Mouse (Mus musculus) WW6 (cell line): ENCODE measurements around the gene Polr2i.

Source experiments
- DNase-seq: peaks from one replicate; pipeline ENCODE4 v3.0.0-alpha.2; 2013; ENCODE audit warnings: low read depth, low spot score

Polr2i gene

GRCm38 (mm10) chr7:30265531-30265930 is 33.8 kb downstream of the Polr2i start:
- no peak for DNase-seq

GRCm38 (mm10) chr7:30265935-30266334 is 34.2 kb downstream of the Polr2i start:
- DNase-seq, result peak; percentile 77

- DNase-seq, result peak; percentile 67
Observed at GRCm38 (mm10) chr7:30266780-30267179, 35.0 kb downstream of the Polr2i start.

- no peak for DNase-seq
Observed at GRCm38 (mm10) chr7:30269641-30270040, 37.9 kb downstream of the Polr2i start.

- no peak for DNase-seq
Observed at GRCm38 (mm10) chr7:30274383-30274782, 42.6 kb downstream of the Polr2i start.

- no peak for DNase-seq
Observed at GRCm38 (mm10) chr7:30278911-30279310, 47.2 kb downstream of the Polr2i start.

GRCm38 (mm10) chr7:30279536-30279935 is 47.8 kb downstream of the Polr2i start:
- no peak for DNase-seq

- DNase-seq, result peak; percentile 91
Observed at GRCm38 (mm10) chr7:30279951-30280669, 48.4 kb downstream of the Polr2i start, which contains the start of the genes Thap8 and Wdr62. Gene Thap8 (plus strand): TSS chr7:30280094. Gene Wdr62 (minus strand): TSS chr7:30280419.

GRCm38 (mm10) chr7:30280670-30281138 is 49.0 kb downstream of the Polr2i start:
- DNase-seq, result peak; percentile 76

GRCm38 (mm10) chr7:30281522-30281921 is 49.8 kb downstream of the Polr2i start:
- DNase-seq, result no peak

GRCm38 (mm10) chr7:30282740-30283139 is 51.0 kb downstream of the Polr2i start:
- no peak for DNase-seq
